In genomic region chr3:41228536-41228935, GRCm38 (mm10) we compare ENCODE assay signal across 8 mouse cellular contexts.
DNase-seq lines count a peak whose midpoint lies in the region; ATAC-seq and TF ChIP-seq lines count a peak whose summit lies in the region.

No protein-coding gene starts in this region.

- H3K4me2 ChIP-seq in embryonic facial prominence, embryonic 15.5 days (replicated peaks), result no peak overlapping the region
- H3K4me2 ChIP-seq in heart, embryonic 11.5 days, result peak overlapping the region; percentile 48
- H3K4me2 ChIP-seq in kidney, embryonic 15.5 days, result 0 out of 2 replicates have a peak overlapping the region, but pooled peaks have one; percentile 7
- 0 out of 2 replicates have a peak overlapping the region, but pooled peaks have one; percentile 17 for H3K4me2 ChIP-seq in limb, embryonic 13.5 days (replicated peaks)

- H3K27ac ChIP-seq in bone marrow, adult 2 months (ENCODE audit: control insufficient read depth, insufficient read depth, low read depth, low read length, poor library complexity), result no peak overlapping the region
- no peak overlapping the region for H3K27ac ChIP-seq in embryonic facial prominence, embryonic 15.5 days (replicated peaks)
- no peak overlapping the region; the same call in 1 of the 2 replicates for H3K27ac ChIP-seq in heart, embryonic 11.5 days (ENCODE audit: low read depth, low read length)
- no peak overlapping the region for H3K27ac ChIP-seq in kidney, embryonic 15.5 days
- no peak overlapping the region for H3K27ac ChIP-seq in limb, embryonic 13.5 days

- no peaks in the 10 kb centered on the region for H3K79me3 ChIP-seq in C2C12 (ENCODE audit: low read depth)

- no peaks in the 10 kb centered on the region for H3K79me2 ChIP-seq in C2C12 (ENCODE audit: control insufficient read depth, insufficient read depth)

- TF ChIP-seq POLR2A in bone marrow, adult 2 months (IDR thresholded peaks at IDR 0.05; ENCODE audit: borderline replicate concordance, control insufficient read depth, low read depth, low read length), result no peak

- 0% methylated on average over 7 of the region's 7 CpGs for WGBS in bone marrow, adult 2 months
- 19% methylated on average over 7 of the region's 7 CpGs for WGBS in embryonic facial prominence, embryonic 15.5 days
- 14% methylated on average over 7 of the region's 7 CpGs for WGBS in heart, embryonic 11.5 days (ENCODE audit: insufficient replicate concordance)
- WGBS in kidney, embryonic 15.5 days, result 12% methylated on average over 7 of the region's 7 CpGs
- 15% methylated on average over 7 of the region's 7 CpGs for WGBS in limb, embryonic 13.5 days

- no peaks in the 10 kb centered on the region; the same call in 1 of the 2 replicates for H3K4me1 ChIP-seq in bone marrow, adult 2 months (ENCODE audit: control insufficient read depth, insufficient read depth, low read length)
- peaks cover 7% of the 10 kb centered on the region; the same call in 1 of the 2 replicates for H3K4me1 ChIP-seq in embryonic facial prominence, embryonic 15.5 days
- H3K4me1 ChIP-seq in heart, embryonic 11.5 days (ENCODE audit: control insufficient read depth, insufficient read depth, low read length), result 0 out of 2 replicates have a peak, but pooled peaks cover 9% of the 10 kb centered on the region
- H3K4me1 ChIP-seq in kidney, embryonic 15.5 days, result peaks cover 8% of the 10 kb centered on the region; the same call in 1 of the 2 replicates
- peaks cover 10% of the 10 kb centered on the region for H3K4me1 ChIP-seq in limb, embryonic 13.5 days

- DNase-seq in natural killer cell, adult 2 months (ENCODE audit: low spot score in 2 of 2), result peak; percentile 4 to 33
- peak; percentile 35 for DNase-seq in thymus, postnatal 0 days (ENCODE audit: low spot score)

- ATAC-seq in embryonic facial prominence, embryonic 15.5 days (ENCODE audit: insufficient number of reproducible peaks, low FRiP score, low TSS enrichment, low read depth), result peak; percentile 78; the same call in 1 of the 2 replicates
- no peak; the same call in 1 of the 2 replicates for ATAC-seq in heart, embryonic 11.5 days (replicated peaks; ENCODE audit: insufficient number of reproducible peaks, low FRiP score, low TSS enrichment)
- peak; percentile 91 for ATAC-seq in kidney, embryonic 15.5 days (replicated peaks; ENCODE audit: low FRiP score)
- peak; percentile 86 for ATAC-seq in limb, embryonic 13.5 days (ENCODE audit: low FRiP score, low read depth)

- H3ac ChIP-seq in C2C12 (ENCODE audit: control insufficient read depth, insufficient read length, low read depth), result no peak overlapping the region

- H3K9ac ChIP-seq in embryonic facial prominence, embryonic 15.5 days, result no peak overlapping the region
- 0 out of 2 replicates have a peak overlapping the region, but pooled peaks have one; percentile 28 for H3K9ac ChIP-seq in heart, embryonic 11.5 days (ENCODE audit: low read depth, low read length)
- H3K9ac ChIP-seq in kidney, embryonic 15.5 days, result no peak overlapping the region
- H3K9ac ChIP-seq in limb, embryonic 13.5 days, result no peak overlapping the region

- H3K9me3 ChIP-seq in embryonic facial prominence, embryonic 15.5 days (replicated peaks), result no peaks in the 10 kb centered on the region
- H3K9me3 ChIP-seq in heart, embryonic 11.5 days (replicated peaks; ENCODE audit: control insufficient read depth, low read length), result no peaks in the 10 kb centered on the region
- H3K9me3 ChIP-seq in kidney, embryonic 15.5 days (replicated peaks), result no peaks in the 10 kb centered on the region
- H3K9me3 ChIP-seq in limb, embryonic 13.5 days, result 0 out of 2 replicates have a peak, but pooled peaks cover 5% of the 10 kb centered on the region

- H3K4me3 ChIP-seq in C2C12 (ENCODE audit: insufficient read depth, poor library complexity, severe bottlenecking), result no peak overlapping the region
- H3K4me3 ChIP-seq in bone marrow, adult 2 months (replicated peaks; ENCODE audit: control insufficient read depth, low read depth, low read length), result no peak overlapping the region
- no peak overlapping the region for H3K4me3 ChIP-seq in embryonic facial prominence, embryonic 15.5 days (replicated peaks)
- no peak overlapping the region for H3K4me3 ChIP-seq in heart, embryonic 11.5 days (ENCODE audit: low read depth, low read length)
- no peak overlapping the region for H3K4me3 ChIP-seq in kidney, embryonic 15.5 days (replicated peaks)
- no peak overlapping the region for H3K4me3 ChIP-seq in limb, embryonic 13.5 days

- H3K36me3 ChIP-seq in C2C12 (ENCODE audit: control insufficient read depth, insufficient read depth), result no peaks in the 10 kb centered on the region
- no peaks in the 10 kb centered on the region for H3K36me3 ChIP-seq in embryonic facial prominence, embryonic 15.5 days
- H3K36me3 ChIP-seq in heart, embryonic 11.5 days (ENCODE audit: control insufficient read depth, insufficient read depth, low read length), result no peaks in the 10 kb centered on the region
- H3K36me3 ChIP-seq in kidney, embryonic 15.5 days, result no peaks in the 10 kb centered on the region
- no peaks in the 10 kb centered on the region for H3K36me3 ChIP-seq in limb, embryonic 13.5 days

- no peaks in the 10 kb centered on the region for H3K27me3 ChIP-seq in C2C12 (ENCODE audit: control insufficient read depth, insufficient read depth, insufficient read length)
- no peaks in the 10 kb centered on the region for H3K27me3 ChIP-seq in embryonic facial prominence, embryonic 15.5 days
- no peaks in the 10 kb centered on the region for H3K27me3 ChIP-seq in heart, embryonic 11.5 days (ENCODE audit: control insufficient read depth, insufficient read depth, low read length)
- no peaks in the 10 kb centered on the region for H3K27me3 ChIP-seq in kidney, embryonic 15.5 days
- H3K27me3 ChIP-seq in limb, embryonic 13.5 days, result peaks cover 11% of the 10 kb centered on the region; the same call in 1 of the 2 replicates

- TF ChIP-seq CTCF in C2C12 (IDR thresholded peaks at IDR 0.05; ENCODE audit: control insufficient read depth, insufficient read depth, insufficient read length), result peak; percentile 52
- TF ChIP-seq CTCF in bone marrow, adult 2 months (IDR thresholded peaks at IDR 0.05; ENCODE audit: control insufficient read depth, insufficient read depth, low read length), result peak; percentile 40; the same call in 1 of the 2 replicates

TF ChIP-seq in C2C12, 6 proteins besides CTCF, POLR2A, EP300 and RAD21:
- TF ChIP-seq USF1 (IDR thresholded peaks at IDR 0.05; ENCODE audit: low read depth) (no peak), MYOD1 (IDR thresholded peaks at IDR 0.05; ENCODE audit: control insufficient read depth, insufficient read length, low read depth) (no peak), MYOG (IDR thresholded peaks at IDR 0.05; ENCODE audit: control insufficient read depth, extremely low read depth, insufficient read length) (no peak), MAX (IDR thresholded peaks at IDR 0.05) (no peak), CEBPB (IDR thresholded peaks at IDR 0.05; ENCODE audit: low read depth) (peak; percentile 85), FOSL1 (IDR thresholded peaks at IDR 0.05; ENCODE audit: insufficient read depth, low read length, poor library complexity, severe bottlenecking) (no peak)
